Mouse (Mus musculus) ovary, adult 18-20 months (tissue): ENCODE measurements around the gene Suclg1.

ENCODE experiments used
- DNase-seq: peaks from one replicate; pipeline ENCODE4 v3.0.0; 2022; ENCODE audit warnings: low spot score, mixed read lengths

The Suclg1 gene

DNA sequence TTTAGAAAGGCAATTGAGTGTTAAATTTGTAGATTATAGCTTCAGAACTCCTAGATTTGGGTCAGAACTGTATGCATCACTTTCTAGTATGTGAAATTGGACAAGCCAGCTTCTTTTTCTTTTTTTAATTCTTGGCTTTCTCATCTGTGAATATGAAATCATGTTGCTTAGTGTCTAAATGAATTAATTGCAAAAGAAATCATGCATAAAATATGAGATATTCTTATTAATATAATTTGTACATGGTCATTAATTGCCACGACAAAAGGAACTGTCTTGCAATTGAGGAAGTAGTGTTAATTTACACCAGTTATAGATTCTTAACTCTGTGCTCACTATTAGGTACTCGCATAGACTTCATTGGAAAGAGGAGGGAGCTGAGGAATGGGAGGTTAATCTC lies 74.1 kb downstream of the Suclg1 start:
- DNase-seq = no peak
